Mouse (Mus musculus) G1E (cell line): ENCODE results near the gene Ccser1.

Experiments
- CTCF ChIP-seq: IDR thresholded peaks from 2 replicates; pipeline ENCODE4 v1.5.1; 2012; ENCODE audit warnings: low read depth, low read length, inconsistent platforms, mixed read lengths
- GATA1 ChIP-seq: IDR thresholded peaks from 2 replicates; pipeline ENCODE4 v1.6.1; 2012; ENCODE audit warnings: borderline replicate concordance, low read length, inconsistent platforms, mixed read lengths

DNA sequence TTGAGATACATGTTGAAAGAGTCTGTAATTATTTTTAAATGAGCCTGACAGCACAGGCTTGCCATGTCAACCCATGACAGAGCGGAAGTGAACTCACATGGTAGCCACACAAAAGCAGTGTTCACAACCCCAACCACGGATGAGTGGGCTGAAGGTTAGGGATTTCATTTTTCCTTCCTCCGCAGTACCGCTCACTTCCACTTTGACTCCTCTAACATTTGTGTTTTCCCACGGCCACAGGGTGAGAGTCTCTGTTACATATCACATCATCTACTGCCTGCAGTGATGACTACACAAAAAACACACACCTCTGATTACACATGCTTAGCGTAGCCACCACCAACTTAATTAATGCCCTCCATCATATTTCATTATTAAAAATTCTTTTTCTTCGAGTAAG, 120.9 kb downstream of the Ccser1 start:
- TF ChIP-seq CTCF = no peak
- TF ChIP-seq GATA1 = no peak
